Mouse (Mus musculus) ovary, postnatal 36 days (tissue): ENCODE results near the gene Eif2s3x.
"Not testable (repeated sequence)": the region's sequence is repeated elsewhere in the genome, so short reads cannot be mapped to it uniquely, and the experiment has no call there.

Experiments used
- DNase-seq: peaks from one replicate; pipeline ENCODE4 v3.0.0; 2022; ENCODE audit warnings: low spot score, mixed read lengths

Gene Eif2s3x

GRCm38 (mm10) chrX:94212597-94213321 lies at the start of gene Eif2s3x:
Gene Eif2s3x (minus strand): TSS chrX:94212862.
- peak; percentile 87 for DNase-seq

- no peak for DNase-seq
Measured at GRCm38 (mm10) chrX:94235601-94236000, 22.9 kb upstream of the Eif2s3x start.

- DNase-seq, result peak; percentile 21
Measured at GRCm38 (mm10) chrX:94235190-94235555, 22.5 kb upstream of the Eif2s3x start.

GRCm38 (mm10) chrX:94234532-94235189 lies 22.0 kb upstream of the Eif2s3x start, which contains the start of gene Klhl15:
Gene Klhl15 (plus strand): TSS chrX:94234599.
- DNase-seq, result peak; percentile 84

GRCm38 (mm10) chrX:94233936-94234531 lies 21.4 kb upstream of the Eif2s3x start:
- no peak for DNase-seq

GRCm38 (mm10) chrX:94233432-94233831 lies 20.8 kb upstream of the Eif2s3x start:
- no peak for DNase-seq

GRCm38 (mm10) chrX:94213384-94213783 lies 722 bp upstream of the Eif2s3x start:
- no peak for DNase-seq

GRCm38 (mm10) chrX:94212264-94212596 lies 432 bp downstream of the Eif2s3x start:
- no peak for DNase-seq

- DNase-seq, result peak; percentile 48
Measured at GRCm38 (mm10) chrX:94197789-94198188, 14.9 kb downstream of the Eif2s3x start.

- DNase-seq, result not testable (repeated sequence)
Measured at GRCm38 (mm10) chrX:94193901-94194300, 18.8 kb downstream of the Eif2s3x start.

GRCm38 (mm10) chrX:94185156-94185555 lies 27.5 kb downstream of the Eif2s3x start:
- no peak for DNase-seq

- DNase-seq, result no peak
Measured at GRCm38 (mm10) chrX:94183814-94184213, 28.8 kb downstream of the Eif2s3x start.

- peak; percentile 91 for DNase-seq
Measured at GRCm38 (mm10) chrX:94177715-94178340, 34.8 kb downstream of the Eif2s3x start.

- no peak for DNase-seq
Measured at GRCm38 (mm10) chrX:94169348-94169747, 43.3 kb downstream of the Eif2s3x start.

- no peak for DNase-seq
Measured at GRCm38 (mm10) chrX:94152251-94152830, 60.3 kb downstream of the Eif2s3x start.

GRCm38 (mm10) chrX:94150471-94150870 lies 62.2 kb downstream of the Eif2s3x start:
- DNase-seq, result no peak

- DNase-seq, result no peak
Measured at GRCm38 (mm10) chrX:94142004-94142771, 70.5 kb downstream of the Eif2s3x start.

GRCm38 (mm10) chrX:94140080-94140479 lies 72.6 kb downstream of the Eif2s3x start:
- DNase-seq, result no peak
